Mouse (Mus musculus) cortical plate, adult 2 months (tissue): Measurements from ENCODE around the gene Ppm1l. TPM values are rescaled to one million over a fixed set of nuclear protein-coding genes. Genes with fewer than 3 reads are reported as not detected.
"Not testable (repeated sequence)": the region's sequence is repeated elsewhere in the genome, so short reads cannot be mapped to it uniquely, and the experiment has no call there.

Experiments
- H3K27ac ChIP-seq: fragments of 200-500 bp; 2 replicates; pipeline ENCODE4 v1.5.1; 2012; ENCODE audit warnings: low read length, control low read depth, inconsistent platforms; ENCODE audit not compliant: insufficient read depth
- H3K4me1 ChIP-seq: fragments of 200-500 bp; 2 replicates; pipeline ENCODE4 v1.6.1; 2011; ENCODE audit warnings: low read length; ENCODE audit not compliant: control insufficient read depth, insufficient read depth
- H3K4me3 ChIP-seq: fragments of 200-500 bp; 2 replicates; pipeline ENCODE4 v1.5.1; 2011; ENCODE audit warnings: mild to moderate bottlenecking, low read length, control low read depth; ENCODE audit not compliant: insufficient read depth
- CTCF ChIP-seq: fragments of 200-500 bp; IDR thresholded peaks from 2 replicates; pipeline ENCODE4 v1.5.1; 2011; ENCODE audit warnings: mild to moderate bottlenecking, control low read depth, low read length; ENCODE audit not compliant: insufficient read depth; ENCODE audit errors: extremely low read depth
- POLR2A ChIP-seq: fragments of 200-500 bp; IDR thresholded peaks from 2 replicates; pipeline ENCODE4 v1.6.1; 2011; ENCODE audit warnings: mild to moderate bottlenecking, low read length, control low read depth; ENCODE audit not compliant: insufficient read depth; ENCODE audit errors: extremely low read depth
- polyA plus RNA-seq: library from polyadenylated mRNA; depleted of rRNA; stranded (reverse); fragments of >200 nt; gene quantifications from 2 replicates; pipeline ENCODE4 v1.2.3, GENCODE M21; 2012

Gene Ppm1l
- polyA plus RNA-seq, 1 experiment = 35.3 TPM

GRCm38 (mm10) chr3:69545017-69545416 lies 228.4 kb downstream of the Ppm1l start:
- Histone ChIP-seq H3K27ac (no peak overlapping the region), H3K4me3 (no peak overlapping the region), H3K4me1 (peaks cover 3% of the 10 kb centered on the region; the same call in 1 of the 2 replicates)
- no peak for TF ChIP-seq CTCF

GRCm38 (mm10) chr3:69548704-69549455 lies 232.2 kb downstream of the Ppm1l start:
- TF ChIP-seq POLR2A = no peak
- no peak for TF ChIP-seq CTCF
- Histone ChIP-seq H3K4me3 (no peak overlapping the region), H3K4me1 (peaks cover 3% of the 10 kb centered on the region; the same call in 1 of the 2 replicates), H3K27ac (no peak overlapping the region)

- H3K4me1 ChIP-seq = peaks cover 3% of the 10 kb centered on the region; the same call in 1 of the 2 replicates
- no peak overlapping the region for H3K27ac ChIP-seq
- H3K4me3 ChIP-seq = no peak overlapping the region
- TF ChIP-seq POLR2A (no peak), CTCF (no peak)
These were observed 232.9 kb downstream of the Ppm1l start for GRCm38 (mm10) chr3:69549602-69550001.

- no peak for TF ChIP-seq POLR2A
- no peak for TF ChIP-seq CTCF
- Histone ChIP-seq H3K4me3 (no peak overlapping the region), H3K27ac (no peak overlapping the region), H3K4me1 (peaks cover 8% of the 10 kb centered on the region; the same call in 1 of the 2 replicates)
These were observed 238.8 kb downstream of the Ppm1l start for GRCm38 (mm10) chr3:69555511-69555910.

- H3K27ac ChIP-seq = no peak overlapping the region
- H3K4me1 ChIP-seq = peaks cover 8% of the 10 kb centered on the region; the same call in 1 of the 2 replicates
- TF ChIP-seq CTCF = no peak
- TF ChIP-seq POLR2A = no peak
- H3K4me3 ChIP-seq = no peak overlapping the region
These were observed 239.6 kb downstream of the Ppm1l start for GRCm38 (mm10) chr3:69556092-69556778.

- no peak overlapping the region for H3K27ac ChIP-seq
- TF ChIP-seq CTCF (no peak), POLR2A (no peak)
- H3K4me3 ChIP-seq = no peak overlapping the region
- H3K4me1 ChIP-seq = peaks cover 8% of the 10 kb centered on the region; the same call in 1 of the 2 replicates
These were observed 242.8 kb downstream of the Ppm1l start for GRCm38 (mm10) chr3:69559316-69559974.

- Histone ChIP-seq H3K4me1 (peaks cover 8% of the 10 kb centered on the region; the same call in 1 of the 2 replicates), H3K27ac (no peak overlapping the region; the same call in 1 of the 2 replicates), H3K4me3 (no peak overlapping the region)
- TF ChIP-seq CTCF (no peak), POLR2A (no peak)
These were observed 243.3 kb downstream of the Ppm1l start for GRCm38 (mm10) chr3:69559975-69560330.

- no peak for TF ChIP-seq CTCF
- no peak for TF ChIP-seq POLR2A
- H3K4me3 ChIP-seq = no peak overlapping the region
- H3K4me1 ChIP-seq = peaks cover 8% of the 10 kb centered on the region; the same call in 1 of the 2 replicates
These were observed 245.0 kb downstream of the Ppm1l start for GRCm38 (mm10) chr3:69561686-69562085.

GRCm38 (mm10) chr3:69563406-69563805 lies 246.7 kb downstream of the Ppm1l start:
- no peak overlapping the region for H3K4me3 ChIP-seq
- H3K27ac ChIP-seq = no peak overlapping the region
- TF ChIP-seq CTCF (no peak), POLR2A (no peak)
- peaks cover 6% of the 10 kb centered on the region; the same call in 1 of the 2 replicates for H3K4me1 ChIP-seq

More at GRCm38 (mm10) chr3:69561686-69562085, 245.0 kb downstream of the Ppm1l start:
- H3K27ac ChIP-seq = no peak overlapping the region

GRCm38 (mm10) chr3:69565586-69565985 lies 248.9 kb downstream of the Ppm1l start:
- not testable (repeated sequence) for H3K4me1 ChIP-seq, H3K4me3 ChIP-seq, H3K27ac ChIP-seq
